Mouse (Mus musculus) thymus, adult 2 months (tissue): Measurements from ENCODE around the gene Atp6v1fnb. TPM values are rescaled to one million over a fixed set of nuclear protein-coding genes. Genes with fewer than 3 reads are reported as not detected.

ENCODE experiments used
- DNase-seq: peaks from one replicate; pipeline ENCODE4 v3.0.0; 2021
- H3K27ac ChIP-seq: fragments of 200-500 bp; 2 replicates; pipeline ENCODE4 v1.5.1; 2012; ENCODE audit warnings: low read length, control low read depth; ENCODE audit not compliant: control insufficient read depth, insufficient read depth
- H3K27me3 ChIP-seq: fragments of 200-500 bp; 2 replicates; pipeline ENCODE4 v1.6.1; 2012; ENCODE audit warnings: mild to moderate bottlenecking, low read length, moderate library complexity, mixed read lengths; ENCODE audit not compliant: control insufficient read depth, insufficient read depth
- H3K36me3 ChIP-seq: fragments of 200-500 bp; 2 replicates; pipeline ENCODE4 v1.6.1; 2012; ENCODE audit warnings: mild to moderate bottlenecking, low read length, moderate library complexity; ENCODE audit not compliant: control insufficient read depth, insufficient read depth
- H3K4me1 ChIP-seq: fragments of 200-500 bp; replicated peaks from 2 replicates; pipeline ENCODE4 v1.6.1; 2012; ENCODE audit warnings: low read length; ENCODE audit not compliant: control insufficient read depth, insufficient read depth
- H3K4me3 ChIP-seq: fragments of 200-500 bp; 2 replicates; pipeline ENCODE4 v1.5.1; 2012; ENCODE audit warnings: mild to moderate bottlenecking, low read length, control low read depth, moderate library complexity; ENCODE audit not compliant: control insufficient read depth, insufficient read depth
- CTCF ChIP-seq: fragments of 200-500 bp; IDR thresholded peaks from 2 replicates; pipeline ENCODE4 v1.5.1; 2012; ENCODE audit warnings: mild to moderate bottlenecking, control low read depth, low read length, moderate library complexity, borderline replicate concordance; ENCODE audit not compliant: control insufficient read depth, poor library complexity, insufficient read depth; ENCODE audit errors: extremely low read depth
- POLR2A ChIP-seq: fragments of 200-500 bp; IDR thresholded peaks from 2 replicates; pipeline ENCODE4 v1.6.1; 2012; ENCODE audit warnings: mild to moderate bottlenecking, low read length, control low read depth, moderate library complexity; ENCODE audit not compliant: control insufficient read depth, poor library complexity, insufficient read depth; ENCODE audit errors: extremely low read depth
- WGBS: fragments of 180-500 bp; shearing (Covaris S2); methylation state at CpG from one replicate; pipeline ENCODE4 v1.1.7; 2018; 5-methylcytosine and 5-hydroxymethylcytosine counted together
- polyA plus RNA-seq: library from polyadenylated mRNA; depleted of rRNA; stranded (reverse); fragments of >200 nt; gene quantifications from 2 replicates; pipeline ENCODE4 v1.2.3, GENCODE M21; 2012

Gene Atp6v1fnb
- polyA plus RNA-seq, 1 experiment: 0.34 TPM

GRCm38 (mm10) chr6:29450667-29451066 lies 20.6 kb upstream of the Atp6v1fnb start:
- DNase-seq: no peak
- Histone ChIP-seq H3K4me1 (no peaks in the 10 kb centered on the region), H3K27me3 (no peaks in the 10 kb centered on the region), H3K27ac (no peak overlapping the region), H3K36me3 (no peaks in the 10 kb centered on the region), H3K4me3 (no peak overlapping the region)
- WGBS: 97% methylated on average over 6 of the region's 6 CpGs
- TF ChIP-seq CTCF (no peak), POLR2A (no peak)

GRCm38 (mm10) chr6:29461502-29461901 lies 9.7 kb upstream of the Atp6v1fnb start:
- no peak overlapping the region for H3K27ac ChIP-seq
- H3K36me3 ChIP-seq: no peaks in the 10 kb centered on the region
- H3K4me1 ChIP-seq: no peaks in the 10 kb centered on the region
- H3K27me3 ChIP-seq: no peaks in the 10 kb centered on the region
- no peak overlapping the region for H3K4me3 ChIP-seq
- TF ChIP-seq POLR2A: no peak
- TF ChIP-seq CTCF: no peak
- WGBS: 77% methylated on average over 7 of the region's 7 CpGs
- no peak for DNase-seq

- 89% methylated on average over 3 of the region's 3 CpGs for WGBS
- TF ChIP-seq POLR2A: no peak
- TF ChIP-seq CTCF: no peak
- H3K4me1 ChIP-seq: no peaks in the 10 kb centered on the region; the same call in 1 of the 2 replicates
Observed at GRCm38 (mm10) chr6:29463388-29463787, 7.8 kb upstream of the Atp6v1fnb start.

GRCm38 (mm10) chr6:29467583-29468354 lies 3.5 kb upstream of the Atp6v1fnb start, which contains the start of gene Atp6v1f:
Gene Atp6v1f (plus strand): TSS chr6:29467718.
- no peak for TF ChIP-seq CTCF
- TF ChIP-seq POLR2A: peak; percentile 44
- WGBS: under 1% methylated on average over 39 of the region's 39 CpGs
- Histone ChIP-seq H3K27ac (no peak within 1 kb of the TSS), H3K27me3 (no peaks in the 10 kb centered on the region), H3K4me1 (peaks cover 2% of the 10 kb centered on the region; the same call in 1 of the 2 replicates), H3K36me3 (no peaks in the 10 kb centered on the region; the same call in 1 of the 2 replicates), H3K4me3 (peak within 1 kb of the TSS; percentile 82)
- peak; percentile 91 for DNase-seq

More at GRCm38 (mm10) chr6:29463388-29463787, 7.8 kb upstream of the Atp6v1fnb start:
- no peak for DNase-seq
- no peaks in the 10 kb centered on the region for H3K36me3 ChIP-seq
- no peaks in the 10 kb centered on the region for H3K27me3 ChIP-seq
- no peak overlapping the region for H3K4me3 ChIP-seq
- no peak overlapping the region for H3K27ac ChIP-seq

GRCm38 (mm10) chr6:29468851-29469250 lies 2.4 kb upstream of the Atp6v1fnb start:
- H3K27ac ChIP-seq: no peak overlapping the region
- H3K4me1 ChIP-seq: peaks cover 8% of the 10 kb centered on the region
- DNase-seq: no peak
- TF ChIP-seq CTCF (no peak), POLR2A (no peak)
- 93% methylated on average over 3 of the region's 3 CpGs for WGBS
- no peak overlapping the region for H3K4me3 ChIP-seq
- no peaks in the 10 kb centered on the region for H3K27me3 ChIP-seq
- H3K36me3 ChIP-seq: no peaks in the 10 kb centered on the region; the same call in 1 of the 2 replicates

- Histone ChIP-seq H3K4me3 (peak overlapping the region; percentile 59), H3K27me3 (no peaks in the 10 kb centered on the region), H3K4me1 (peaks cover 15% of the 10 kb centered on the region), H3K36me3 (no peaks in the 10 kb centered on the region; the same call in 1 of the 2 replicates), H3K27ac (no peak overlapping the region)
- DNase-seq: peak; percentile 84
- TF ChIP-seq POLR2A: no peak
- 0 out of 2 replicates have a peak, but pooled peaks have one; percentile 32 for TF ChIP-seq CTCF
- WGBS: 8% methylated on average over 33 of the region's 33 CpGs
Observed at GRCm38 (mm10) chr6:29473941-29474691, 2.9 kb downstream of the Atp6v1fnb start.
